Mouse (Mus musculus) bone marrow, adult 2 months (tissue): ENCODE data around the gene Nudt6.

ENCODE experiments used
- CTCF ChIP-seq: fragments of 200-500 bp; IDR thresholded peaks from 2 replicates; pipeline ENCODE4 v1.5.1; 2011; ENCODE audit warnings: low read length, control low read depth; ENCODE audit not compliant: control insufficient read depth, insufficient read depth
- POLR2A ChIP-seq: fragments of 200-500 bp; IDR thresholded peaks from 2 replicates; pipeline ENCODE4 v1.6.1; 2011; ENCODE audit warnings: low read depth, mild to moderate bottlenecking, control low read depth, low read length, borderline replicate concordance; ENCODE audit not compliant: control insufficient read depth

DNA sequence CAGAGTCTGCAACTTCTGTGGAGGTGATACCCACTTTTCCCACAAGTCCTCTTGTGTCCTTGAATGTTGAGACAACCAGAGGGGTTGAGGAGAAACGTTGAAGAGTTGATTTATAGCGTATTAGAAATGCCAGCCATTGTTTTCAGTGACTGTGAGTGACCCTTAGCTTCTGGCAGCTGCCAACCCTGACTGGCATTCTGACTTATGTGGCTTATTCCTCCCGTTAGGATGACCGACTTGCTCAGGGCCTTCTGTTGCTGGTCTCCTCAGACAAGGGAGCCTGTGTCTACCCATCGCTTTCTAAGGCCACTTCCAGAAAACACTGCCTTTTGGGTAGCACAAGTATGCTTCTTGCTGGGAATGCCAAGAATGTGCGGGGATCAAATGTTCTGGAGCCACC, 38.6 kb downstream of the Nudt6 start:
- no peak for TF ChIP-seq CTCF
- no peak for TF ChIP-seq POLR2A
